Mouse (Mus musculus): ENCODE measurements around the gene Clip2.

The Clip2 gene

GRCm38 (mm10) chr5:134552110-134552972 is at the start of gene Clip2:
Gene Clip2 (minus strand): TSS chr5:134552434.
- DNase-seq (ENCODE audit: low spot score): peak; percentile 97

- no peak for DNase-seq (ENCODE audit: low spot score)
Observed at GRCm38 (mm10) chr5:134597711-134598110, 45.5 kb upstream of the Clip2 start.

GRCm38 (mm10) chr5:134593093-134593492 is 40.9 kb upstream of the Clip2 start:
- DNase-seq (ENCODE audit: low spot score): no peak

- DNase-seq (ENCODE audit: low spot score): no peak
Observed at GRCm38 (mm10) chr5:134592026-134592581, 39.9 kb upstream of the Clip2 start.

- DNase-seq (ENCODE audit: low spot score): no peak
Observed at GRCm38 (mm10) chr5:134589900-134590299, 37.7 kb upstream of the Clip2 start.

- no peak for DNase-seq (ENCODE audit: low spot score)
Observed at GRCm38 (mm10) chr5:134584798-134585197, 32.6 kb upstream of the Clip2 start.

GRCm38 (mm10) chr5:134583884-134584213 is 31.6 kb upstream of the Clip2 start:
- no peak for DNase-seq (ENCODE audit: low spot score)

- no peak for DNase-seq (ENCODE audit: low spot score)
Observed at GRCm38 (mm10) chr5:134583006-134583883, 31.0 kb upstream of the Clip2 start.

GRCm38 (mm10) chr5:134582221-134582907 is 30.1 kb upstream of the Clip2 start:
- DNase-seq (ENCODE audit: low spot score): peak; percentile 97

GRCm38 (mm10) chr5:134581146-134581545 is 28.9 kb upstream of the Clip2 start, which contains the start of gene Rfc2:
Gene Rfc2 (plus strand): TSS chr5:134581366.
- DNase-seq (ENCODE audit: low spot score): no peak

- no peak for DNase-seq (ENCODE audit: low spot score)
Observed at GRCm38 (mm10) chr5:134579135-134579534, 26.9 kb upstream of the Clip2 start.

GRCm38 (mm10) chr5:134577534-134577933 is 25.3 kb upstream of the Clip2 start:
- no peak for DNase-seq (ENCODE audit: low spot score)

- no peak for DNase-seq (ENCODE audit: low spot score)
Observed at GRCm38 (mm10) chr5:134576517-134577220, 24.4 kb upstream of the Clip2 start.

GRCm38 (mm10) chr5:134575833-134576232 is 23.6 kb upstream of the Clip2 start:
- DNase-seq (ENCODE audit: low spot score): no peak

GRCm38 (mm10) chr5:134572508-134573214 is 20.4 kb upstream of the Clip2 start:
- DNase-seq (ENCODE audit: low spot score): no peak

GRCm38 (mm10) chr5:134571730-134572507 is 19.7 kb upstream of the Clip2 start:
- DNase-seq (ENCODE audit: low spot score): peak; percentile 57

GRCm38 (mm10) chr5:134568964-134569491 is 16.8 kb upstream of the Clip2 start:
- DNase-seq (ENCODE audit: low spot score): no peak

GRCm38 (mm10) chr5:134568030-134568429 is 15.8 kb upstream of the Clip2 start:
- no peak for DNase-seq (ENCODE audit: low spot score)

GRCm38 (mm10) chr5:134567445-134567844 is 15.2 kb upstream of the Clip2 start:
- DNase-seq (ENCODE audit: low spot score): no peak

GRCm38 (mm10) chr5:134565696-134566095 is 13.5 kb upstream of the Clip2 start:
- no peak for DNase-seq (ENCODE audit: low spot score)

All from lung, postnatal 25 days (tissue).